Mouse (Mus musculus) kidney, adult 2 months (tissue): ENCODE measurements around the gene Gstm2.

Experiments used
- CTCF ChIP-seq: fragments of 200-500 bp; conservative IDR thresholded peaks from 2 replicates; pipeline ENCODE4 v1.5.1; 2011; ENCODE audit warnings: low read depth, mild to moderate bottlenecking, control low read depth, low read length, moderate library complexity, mixed read lengths; ENCODE audit not compliant: insufficient read depth, insufficient read length
- POLR2A ChIP-seq: fragments of 200-500 bp; IDR thresholded peaks from one replicate; pipeline ENCODE4 v1.6.1; 2011; ENCODE audit warnings: low read depth, low read length, control low read depth

GRCm38 (mm10) chr3:107964656-107965308, 21.5 kb downstream of the Gstm2 start:
- no peak for TF ChIP-seq POLR2A
- TF ChIP-seq CTCF, result no peak
